Comparison of ENCODE assay signal across 12 mouse cellular contexts in genomic region chr3:30107945-30108670, GRCm38 (mm10).
DNase-seq lines count a peak whose midpoint lies in the region; ATAC-seq and TF ChIP-seq lines count a peak whose summit lies in the region.
"Had no signal": no experiment of that assay in that cellular context is flagged by ENCODE, and none has a peak within 500 bp of the region (broad histone marks: within the 10 kb centered on the region; RNA-seq: fewer than 3 reads in every experiment).

No protein-coding gene starts in this region.

- no peak for TF ChIP-seq CTCF in embryonic fibroblast, embryonic 13.5 days (IDR thresholded peaks at IDR 0.05; ENCODE audit: borderline replicate concordance, insufficient read depth, low read length)
- no peak for TF ChIP-seq CTCF in cerebellum, adult 2 months (IDR thresholded peaks at IDR 0.05; ENCODE audit: borderline replicate concordance, insufficient read depth, low read depth, low read length)

- H3K9ac ChIP-seq in lung, embryonic 15.5 days: no peak overlapping the region
- no peak overlapping the region for H3K9ac ChIP-seq in limb, embryonic 11.5 days (ENCODE audit: low read length)
- H3K9ac ChIP-seq: forebrain, postnatal 0 days; midbrain, embryonic 12.5 days had no signal

- no peak overlapping the region for H3K4me2 ChIP-seq in lung, embryonic 15.5 days
- H3K4me2 ChIP-seq in limb, embryonic 11.5 days (ENCODE audit: low read depth, severe bottlenecking): no peak overlapping the region
- H3K4me2 ChIP-seq: midbrain, embryonic 12.5 days had no signal

- H3K27me3 ChIP-seq in lung, embryonic 15.5 days: no peaks in the 10 kb centered on the region
- H3K27me3 ChIP-seq in limb, embryonic 11.5 days (ENCODE audit: control insufficient read depth, insufficient read depth, low read length): no peaks in the 10 kb centered on the region
- H3K27me3 ChIP-seq in cerebellum, adult 2 months (ENCODE audit: control insufficient read depth, insufficient read depth, low read length): no peaks in the 10 kb centered on the region
- H3K27me3 ChIP-seq: midbrain, embryonic 12.5 days had no signal

- DNase-seq in lung, postnatal 10 days: no peak
- DNase-seq in kidney, adult 9 months: peak; percentile 76
- peak; percentile 86 for DNase-seq in limb, embryonic 11.5 days (ENCODE audit: low spot score)
- DNase-seq in cerebellum, adult 11 months: no peak
- no peak for DNase-seq in cerebellum, adult 2 months
- DNase-seq: cerebellum, adult 18-20 months; forebrain, postnatal 0 days; lung, adult 18-20 months had no signal

- no peaks in the 10 kb centered on the region for H3K36me3 ChIP-seq in lung, embryonic 15.5 days
- H3K36me3 ChIP-seq in limb, embryonic 11.5 days (ENCODE audit: control insufficient read depth, insufficient read depth, low read length): no peaks in the 10 kb centered on the region
- H3K36me3 ChIP-seq: midbrain, embryonic 12.5 days had no signal

- H3K4me3 ChIP-seq in lung, embryonic 15.5 days: no peak overlapping the region
- H3K4me3 ChIP-seq in embryonic fibroblast, embryonic 13.5 days (ENCODE audit: insufficient read depth, low read length): no peak overlapping the region
- no peak overlapping the region for H3K4me3 ChIP-seq in limb, embryonic 11.5 days (ENCODE audit: low read depth, low read length)
- H3K4me3 ChIP-seq in cerebellum, adult 2 months (replicated peaks; ENCODE audit: insufficient read depth, low read depth, low read length): no peak overlapping the region
- H3K4me3 ChIP-seq: midbrain, embryonic 12.5 days had no signal

- peaks cover 44% of the 10 kb centered on the region for H3K4me1 ChIP-seq in lung, embryonic 15.5 days
- H3K4me1 ChIP-seq in embryonic fibroblast, embryonic 13.5 days (ENCODE audit: control insufficient read depth, insufficient read depth, low read length): peaks cover 7% of the 10 kb centered on the region
- H3K4me1 ChIP-seq in limb, embryonic 11.5 days (ENCODE audit: control insufficient read depth, insufficient read depth, low read length): peaks cover 34% of the 10 kb centered on the region
- H3K4me1 ChIP-seq in cerebellum, adult 2 months (ENCODE audit: control insufficient read depth, insufficient read depth, low read length): no peaks in the 10 kb centered on the region
- H3K4me1 ChIP-seq: midbrain, embryonic 12.5 days had no signal

- no peak for ATAC-seq in lung, embryonic 15.5 days (ENCODE audit: borderline replicate concordance, extremely low read depth, low FRiP score, low TSS enrichment)
- peak; percentile 89 for ATAC-seq in limb, embryonic 11.5 days (ENCODE audit: insufficient number of reproducible peaks, low FRiP score, low TSS enrichment, low read depth)
- ATAC-seq: forebrain, postnatal 0 days; intestine, postnatal 0 days had no signal

- no peaks in the 10 kb centered on the region for H3K9me3 ChIP-seq in lung, embryonic 15.5 days
- H3K9me3 ChIP-seq in limb, embryonic 11.5 days (ENCODE audit: control insufficient read depth, low read length): no peaks in the 10 kb centered on the region
- H3K9me3 ChIP-seq: midbrain, embryonic 12.5 days had no signal

- 77% methylated on average over 9 of the region's 9 CpGs for WGBS in lung, embryonic 15.5 days
- 11% methylated on average over 9 of the region's 9 CpGs for WGBS in limb, embryonic 11.5 days
- 70% methylated on average over 9 of the region's 9 CpGs for WGBS in cerebellum, adult 2 months

- no peak for TF ChIP-seq POLR2A in embryonic fibroblast, embryonic 13.5 days (IDR thresholded peaks at IDR 0.05; ENCODE audit: low read depth, low read length)
- TF ChIP-seq POLR2A in cerebellum, adult 2 months (IDR thresholded peaks at IDR 0.05; ENCODE audit: borderline replicate concordance, insufficient read depth, low read length): no peak

- peak overlapping the region; percentile 58 for H3K27ac ChIP-seq in lung, embryonic 15.5 days
- H3K27ac ChIP-seq in embryonic fibroblast, embryonic 13.5 days (ENCODE audit: insufficient read depth, low read length): peak overlapping the region; percentile 37; the same call in 1 of the 2 replicates
- peak overlapping the region; percentile 79 for H3K27ac ChIP-seq in limb, embryonic 11.5 days (replicated peaks; ENCODE audit: low read depth, low read length)
- no peak overlapping the region for H3K27ac ChIP-seq in cerebellum, adult 2 months (ENCODE audit: insufficient read depth, low read length)
- H3K27ac ChIP-seq: midbrain, embryonic 12.5 days had no signal

Comparison
In these comparisons a context has a peak if more than half of its experiments do, and no peak if none do; other contexts are left out.
1. DNase-seq: peak in kidney, adult 9 months (single experiment) and limb, embryonic 11.5 days (single experiment); none in lung, postnatal 10 days (single experiment), cerebellum, adult 11 months (single experiment) and cerebellum, adult 2 months (0 of 2).